Mouse (Mus musculus) midbrain, postnatal 0 days (tissue): Measurements from ENCODE around the gene Itpa. TPM values are rescaled to one million over a fixed set of nuclear protein-coding genes. Genes with fewer than 3 reads are reported as not detected.
"Not testable (repeated sequence)": the region's sequence is repeated elsewhere in the genome, so short reads cannot be mapped to it uniquely, and the experiment has no call there.

Experiments
- ATAC-seq: fragments of 200-750 bp; cut with Nextera tagmentation; 2 replicates; pipeline ENCODE4 v1.8.0; 2017; ENCODE audit warnings: moderate number of reproducible peaks, mild to moderate bottlenecking, moderate TSS enrichment, moderate library complexity; ENCODE audit not compliant: low FRiP score
- DNase-seq: peaks from one replicate; pipeline ENCODE4 v3.0.0-alpha.2; 2015; ENCODE audit warnings: low spot score
- H3K27ac ChIP-seq: fragments of 300-500 bp; sonication (generic); 2 replicates; pipeline ENCODE4 v1.5.1; 2014; ENCODE audit warnings: low read depth, mild to moderate bottlenecking, low read length, mixed read lengths
- H3K27me3 ChIP-seq: fragments of 300-500 bp; sonication (generic); 2 replicates; pipeline ENCODE4 v1.6.1; 2014; ENCODE audit warnings: low read length, control low read depth, mixed read lengths; ENCODE audit not compliant: insufficient read depth
- H3K36me3 ChIP-seq: fragments of 300-500 bp; sonication (generic); 2 replicates; pipeline ENCODE4 v1.6.1; 2014; ENCODE audit warnings: low read length, control low read depth, mixed read lengths; ENCODE audit not compliant: insufficient read depth
- H3K4me1 ChIP-seq: fragments of 300-500 bp; sonication (generic); 2 replicates; pipeline ENCODE4 v1.6.1; 2014; ENCODE audit warnings: mild to moderate bottlenecking, control low read depth, antibody characterized with exemption, low read length, mixed read lengths; ENCODE audit not compliant: insufficient read depth
- H3K4me2 ChIP-seq: fragments of 300-500 bp; sonication (generic); 2 replicates; pipeline ENCODE4 v1.6.1; 2014; ENCODE audit warnings: low read depth, mild to moderate bottlenecking, low read length, mixed read lengths; ENCODE audit not compliant: poor library complexity, severe bottlenecking
- H3K4me3 ChIP-seq: fragments of 300-500 bp; sonication (generic); 2 replicates; pipeline ENCODE4 v1.5.1; 2014; ENCODE audit warnings: low read depth, mild to moderate bottlenecking, low read length, moderate library complexity
- H3K9ac ChIP-seq: fragments of 300-500 bp; sonication (generic); replicated peaks from 2 replicates; pipeline ENCODE4 v1.6.1; 2014; ENCODE audit warnings: mild to moderate bottlenecking, low read length, moderate library complexity, mixed read lengths; ENCODE audit not compliant: poor library complexity, severe bottlenecking
- H3K9me3 ChIP-seq: fragments of 300-500 bp; sonication (generic); 2 replicates; pipeline ENCODE4 v1.6.1; 2016; ENCODE audit warnings: low read length, control low read depth
- CTCF ChIP-seq: IDR thresholded peaks from 2 replicates; pipeline ENCODE4 v1.5.1; 2016; ENCODE audit warnings: antibody characterized with exemption, mild to moderate bottlenecking
- WGBS: fragments of 180-500 bp; shearing (Covaris S2); extraction: QIAGEN DNeasy Blood & Tissue Kit; methylation state at CpG from one replicate; pipeline ENCODE4 v1.1.7; 2014; 5-methylcytosine and 5-hydroxymethylcytosine counted together
- polyA plus RNA-seq: library from polyadenylated mRNA; unstranded; fragments of >200 nt; fragmentation: Nextera tagmentation; extraction: Ambion mirVana; gene quantifications from 2 replicates; pipeline ENCODE4 v1.2.1, GENCODE M21; 2015
- total RNA-seq: library from RNA; depleted of rRNA; stranded (reverse); fragments of >200 nt; gene quantifications from 2 replicates; pipeline ENCODE4 v1.2.3, GENCODE M21; 2014

Itpa gene
- total and polyA plus RNA-seq, 2 experiments from 2014 or later = 130 to 160 TPM

GRCm38 (mm10) chr2:130639276-130639675 is 28.1 kb upstream of the Itpa start:
- TF ChIP-seq CTCF = no peak
- peaks cover 12% of the 10 kb centered on the region for H3K4me1 ChIP-seq
- peaks cover 22% of the 10 kb centered on the region for H3K27me3 ChIP-seq
- 83% methylated on average over 6 of the region's 6 CpGs for WGBS
- peaks cover 28% of the 10 kb centered on the region for H3K36me3 ChIP-seq
- no peaks in the 10 kb centered on the region for H3K9me3 ChIP-seq
- no peak overlapping the region for H3K4me2 ChIP-seq
- no peak for DNase-seq
- H3K4me3 ChIP-seq = no peak overlapping the region
- H3K9ac ChIP-seq = no peak overlapping the region
- ATAC-seq = no peak
- no peak overlapping the region for H3K27ac ChIP-seq

GRCm38 (mm10) chr2:130641351-130642025 is 25.9 kb upstream of the Itpa start:
- Histone ChIP-seq H3K27ac (peak overlapping the region; percentile 81; the same call in 1 of the 2 replicates), H3K36me3 (peaks cover 10% of the 10 kb centered on the region; the same call in 1 of the 2 replicates), H3K4me1 (peaks cover 10% of the 10 kb centered on the region; the same call in 1 of the 2 replicates), H3K27me3 (peaks cover 7% of the 10 kb centered on the region), H3K4me3 (peak overlapping the region; percentile 65), H3K9ac (peak overlapping the region; percentile 96), H3K9me3 (no peaks in the 10 kb centered on the region), H3K4me2 (peak overlapping the region; percentile 74)
- TF ChIP-seq CTCF = no peak
- WGBS = 73% methylated on average over 6 of the region's 6 CpGs
- ATAC-seq = peak; percentile 5; the same call in 1 of the 2 replicates
- no peak for DNase-seq

- Histone ChIP-seq H3K4me2 (peak overlapping the region; percentile 74), H3K4me3 (peak overlapping the region; percentile 65), H3K4me1 (peaks cover 10% of the 10 kb centered on the region; the same call in 1 of the 2 replicates), H3K9ac (peak overlapping the region; percentile 96), H3K36me3 (peaks cover 11% of the 10 kb centered on the region; the same call in 1 of the 2 replicates), H3K9me3 (no peaks in the 10 kb centered on the region), H3K27ac (peak overlapping the region; percentile 81), H3K27me3 (no peaks in the 10 kb centered on the region; the same call in 1 of the 2 replicates)
- TF ChIP-seq CTCF = no peak
- DNase-seq = peak; percentile 48
- WGBS = 3% methylated on average over 17 of the region's 27 CpGs
- peak; percentile 82 for ATAC-seq
Measured at GRCm38 (mm10) chr2:130642197-130642660, 25.2 kb upstream of the Itpa start.

GRCm38 (mm10) chr2:130642684-130643369 is 24.6 kb upstream of the Itpa start, which contains the start of gene Lzts3:
TSS of gene Lzts3 (minus strand) at chr2:130642803.
- H3K4me3 ChIP-seq = peak within 1 kb of the TSS; percentile 65
- H3K4me1 ChIP-seq = peaks cover 10% of the 10 kb centered on the region; the same call in 1 of the 2 replicates
- DNase-seq (peak; percentile 93), ATAC-seq (peak; percentile 92)
- H3K4me2 ChIP-seq = peak within 1 kb of the TSS; percentile 74
- WGBS = 3% methylated on average over 31 of the region's 40 CpGs
- no peaks in the 10 kb centered on the region for H3K9me3 ChIP-seq
- H3K27ac ChIP-seq = peak within 1 kb of the TSS; percentile 81
- H3K27me3 ChIP-seq = no peaks in the 10 kb centered on the region
- no peak for TF ChIP-seq CTCF
- peaks cover 12% of the 10 kb centered on the region; the same call in 1 of the 2 replicates for H3K36me3 ChIP-seq
- peak within 1 kb of the TSS; percentile 96 for H3K9ac ChIP-seq

- Histone ChIP-seq H3K27me3 (no peaks in the 10 kb centered on the region), H3K27ac (no peak overlapping the region), H3K9me3 (no peaks in the 10 kb centered on the region), H3K4me3 (no peak overlapping the region), H3K36me3 (peaks cover 7% of the 10 kb centered on the region; the same call in 1 of the 2 replicates), H3K4me1 (peaks cover 10% of the 10 kb centered on the region; the same call in 1 of the 2 replicates), H3K9ac (no peak overlapping the region), H3K4me2 (no peak overlapping the region)
- TF ChIP-seq CTCF = no peak
- 82% methylated on average over 4 of the region's 4 CpGs for WGBS
- DNase-seq (no peak), ATAC-seq (no peak)
Measured at GRCm38 (mm10) chr2:130645198-130645597, 22.2 kb upstream of the Itpa start.

- not testable (repeated sequence) for H3K4me3 ChIP-seq
Measured at GRCm38 (mm10) chr2:130649028-130649427, 18.4 kb upstream of the Itpa start.

More at GRCm38 (mm10) chr2:130649028-130649427, 18.4 kb upstream of the Itpa start:
- H3K36me3 ChIP-seq = peaks cover 14% of the 10 kb centered on the region; the same call in 1 of the 2 replicates
- not testable (repeated sequence) for DNase-seq, H3K9me3 ChIP-seq, H3K4me1 ChIP-seq, ATAC-seq, H3K27me3 ChIP-seq, H3K4me2 ChIP-seq, H3K27ac ChIP-seq, H3K9ac ChIP-seq
- WGBS = 84% methylated on average over 6 of the region's 6 CpGs
